Mouse (Mus musculus): ENCODE data around the gene Olfr51. TPM values are rescaled to one million over a fixed set of nuclear protein-coding genes. Genes with fewer than 3 reads are reported as not detected.
"Not testable (repeated sequence)": the region's sequence is repeated elsewhere in the genome, so short reads cannot be mapped to it uniquely, and the experiment has no call there.

The Olfr51 gene
- polyA plus RNA-seq, 1 experiment from 2014 or later: not detected

GRCm38 (mm10) chr11:51016341-51016740 lies 12.9 kb downstream of the Olfr51 start:
- H3K4me1 ChIP-seq (ENCODE audit: control insufficient read depth, insufficient read depth, low read length): no peaks in the 10 kb centered on the region

GRCm38 (mm10) chr11:51026811-51027210 lies 23.4 kb downstream of the Olfr51 start:
- not testable (repeated sequence) for H3K36me3 ChIP-seq (replicated peaks; ENCODE audit: control insufficient read depth, insufficient read depth, low read depth, low read length); H3K4me3 ChIP-seq (ENCODE audit: low read depth, low read length); H3K9ac ChIP-seq (replicated peaks; ENCODE audit: low read length); H3K27me3 ChIP-seq (ENCODE audit: control insufficient read depth, insufficient read depth, low read length); H3K4me2 ChIP-seq (ENCODE audit: low read depth, low read length); H3K4me1 ChIP-seq (ENCODE audit: control insufficient read depth, insufficient read depth, low read length); H3K9me3 ChIP-seq (replicated peaks; ENCODE audit: control insufficient read depth, low read length); H3K27ac ChIP-seq (replicated peaks; ENCODE audit: low read depth, low read length); DNase-seq (ENCODE audit: low spot score); ATAC-seq (replicated peaks; ENCODE audit: insufficient number of reproducible peaks, low FRiP score, low TSS enrichment, low read depth)
- 92% methylated on average over 10 of the region's 11 CpGs for WGBS

More at GRCm38 (mm10) chr11:51016341-51016740, 12.9 kb downstream of the Olfr51 start:
- DNase-seq (ENCODE audit: low spot score): no peak
- H3K4me3 ChIP-seq (ENCODE audit: low read depth, low read length): no peak overlapping the region
- H3K36me3 ChIP-seq (replicated peaks; ENCODE audit: control insufficient read depth, insufficient read depth, low read depth, low read length): no peaks in the 10 kb centered on the region
- H3K9ac ChIP-seq (replicated peaks; ENCODE audit: low read length): no peak overlapping the region
- ATAC-seq (replicated peaks; ENCODE audit: insufficient number of reproducible peaks, low FRiP score, low TSS enrichment, low read depth): no peak
- no peak overlapping the region for H3K4me2 ChIP-seq (ENCODE audit: low read depth, low read length)
- H3K9me3 ChIP-seq (replicated peaks; ENCODE audit: control insufficient read depth, low read length): no peaks in the 10 kb centered on the region
- H3K27ac ChIP-seq (replicated peaks; ENCODE audit: low read depth, low read length): no peak overlapping the region
- no peaks in the 10 kb centered on the region for H3K27me3 ChIP-seq (ENCODE audit: control insufficient read depth, insufficient read depth, low read length)
- WGBS: 56% methylated on average over 2 of the region's 2 CpGs

DNA sequence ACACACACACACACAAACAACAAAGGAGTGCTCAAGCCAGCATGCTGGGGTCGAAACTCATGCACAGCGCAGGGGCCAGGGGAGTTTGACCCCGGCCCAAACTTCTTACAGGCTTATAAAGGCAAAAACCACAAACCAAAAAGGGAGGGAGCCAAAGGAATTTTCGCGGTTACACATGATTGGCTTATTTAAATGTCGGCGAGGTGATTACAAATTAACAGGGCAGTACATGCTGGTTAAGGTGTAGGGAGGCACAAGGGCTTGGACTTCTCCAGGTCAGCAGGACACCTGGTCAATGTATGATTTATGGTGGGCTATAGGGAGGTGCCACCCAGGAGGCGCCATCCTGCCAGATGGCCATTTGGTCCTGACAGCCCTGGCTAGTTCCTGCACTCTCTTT lies 26.0 kb downstream of the Olfr51 start:
- not testable (repeated sequence) for DNase-seq (ENCODE audit: low spot score); H3K9me3 ChIP-seq (replicated peaks; ENCODE audit: control insufficient read depth, low read length); H3K9ac ChIP-seq (replicated peaks; ENCODE audit: low read length); H3K36me3 ChIP-seq (replicated peaks; ENCODE audit: control insufficient read depth, insufficient read depth, low read depth, low read length); H3K4me3 ChIP-seq (ENCODE audit: low read depth, low read length); H3K4me2 ChIP-seq (ENCODE audit: low read depth, low read length); ATAC-seq (replicated peaks; ENCODE audit: insufficient number of reproducible peaks, low FRiP score, low TSS enrichment, low read depth); H3K4me1 ChIP-seq (ENCODE audit: control insufficient read depth, insufficient read depth, low read length); H3K27me3 ChIP-seq (ENCODE audit: control insufficient read depth, insufficient read depth, low read length); H3K27ac ChIP-seq (replicated peaks; ENCODE audit: low read depth, low read length)
- WGBS: 70% methylated on average over 8 of the region's 8 CpGs

- Histone ChIP-seq H3K27me3 (ENCODE audit: control insufficient read depth, insufficient read depth, low read length) (no peaks in the 10 kb centered on the region), H3K27ac (replicated peaks; ENCODE audit: low read depth, low read length) (no peak overlapping the region), H3K36me3 (replicated peaks; ENCODE audit: control insufficient read depth, insufficient read depth, low read depth, low read length) (no peaks in the 10 kb centered on the region), H3K9me3 (replicated peaks; ENCODE audit: control insufficient read depth, low read length) (no peaks in the 10 kb centered on the region), H3K4me3 (ENCODE audit: low read depth, low read length) (no peak overlapping the region), H3K4me2 (ENCODE audit: low read depth, low read length) (no peak overlapping the region), H3K9ac (replicated peaks; ENCODE audit: low read length) (no peak overlapping the region), H3K4me1 (ENCODE audit: control insufficient read depth, insufficient read depth, low read length) (no peaks in the 10 kb centered on the region)
- DNase-seq (ENCODE audit: low spot score) (no peak), ATAC-seq (replicated peaks; ENCODE audit: insufficient number of reproducible peaks, low FRiP score, low TSS enrichment, low read depth) (no peak)
- 80% methylated on average over 2 of the region's 2 CpGs for WGBS
Measured at GRCm38 (mm10) chr11:51030225-51030624, 26.8 kb downstream of the Olfr51 start.

- H3K27me3 ChIP-seq (ENCODE audit: control insufficient read depth, insufficient read depth, low read length): no peaks in the 10 kb centered on the region
- no peaks in the 10 kb centered on the region for H3K36me3 ChIP-seq (replicated peaks; ENCODE audit: control insufficient read depth, insufficient read depth, low read depth, low read length)
- H3K4me1 ChIP-seq (ENCODE audit: control insufficient read depth, insufficient read depth, low read length): no peaks in the 10 kb centered on the region
- 14% methylated on average over 1 of the region's 1 CpGs for WGBS
- H3K4me3 ChIP-seq (ENCODE audit: low read depth, low read length): no peak overlapping the region
- DNase-seq (ENCODE audit: low spot score) (peak; percentile 78), ATAC-seq (replicated peaks; ENCODE audit: insufficient number of reproducible peaks, low FRiP score, low TSS enrichment, low read depth) (no peak)
- H3K27ac ChIP-seq (replicated peaks; ENCODE audit: low read depth, low read length): no peak overlapping the region
- no peaks in the 10 kb centered on the region for H3K9me3 ChIP-seq (replicated peaks; ENCODE audit: control insufficient read depth, low read length)
- H3K9ac ChIP-seq (replicated peaks; ENCODE audit: low read length): no peak overlapping the region
- H3K4me2 ChIP-seq (ENCODE audit: low read depth, low read length): no peak overlapping the region
Measured at GRCm38 (mm10) chr11:51032851-51033250, 29.5 kb downstream of the Olfr51 start.

DNA sequence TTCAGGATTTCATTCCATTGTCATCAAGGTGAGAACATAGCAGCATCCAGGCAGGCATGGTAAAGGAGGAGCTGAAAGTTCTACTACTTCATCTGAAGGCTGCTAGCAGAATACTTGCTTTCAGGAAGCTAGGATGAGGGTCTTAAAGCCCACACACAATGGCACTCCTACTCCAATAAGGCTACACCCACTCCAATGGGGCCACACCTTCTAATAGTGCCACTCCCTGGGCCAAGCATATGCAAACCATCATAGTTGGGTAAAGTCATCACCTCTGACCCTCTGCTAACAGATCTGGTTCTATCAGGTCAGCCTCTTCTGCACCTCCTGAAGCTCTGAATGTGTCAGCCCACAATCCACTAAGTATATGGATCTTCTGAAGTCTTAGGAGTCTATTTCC lies 30.7 kb downstream of the Olfr51 start:
- H3K9ac ChIP-seq (replicated peaks; ENCODE audit: low read length); H3K9me3 ChIP-seq (replicated peaks; ENCODE audit: control insufficient read depth, low read length); H3K4me2 ChIP-seq (ENCODE audit: low read depth, low read length); ATAC-seq (replicated peaks; ENCODE audit: insufficient number of reproducible peaks, low FRiP score, low TSS enrichment, low read depth); H3K4me1 ChIP-seq (ENCODE audit: control insufficient read depth, insufficient read depth, low read length); H3K27me3 ChIP-seq (ENCODE audit: control insufficient read depth, insufficient read depth, low read length); H3K27ac ChIP-seq (replicated peaks; ENCODE audit: low read depth, low read length); DNase-seq (ENCODE audit: low spot score); H3K36me3 ChIP-seq (replicated peaks; ENCODE audit: control insufficient read depth, insufficient read depth, low read depth, low read length); H3K4me3 ChIP-seq (ENCODE audit: low read depth, low read length): not testable (repeated sequence)

GRCm38 (mm10) chr11:51035951-51036350 lies 32.6 kb downstream of the Olfr51 start:
- no peak overlapping the region for H3K27ac ChIP-seq (replicated peaks; ENCODE audit: low read depth, low read length)
- H3K36me3 ChIP-seq (replicated peaks; ENCODE audit: control insufficient read depth, insufficient read depth, low read depth, low read length): no peaks in the 10 kb centered on the region
- no peak for DNase-seq (ENCODE audit: low spot score)
- no peaks in the 10 kb centered on the region for H3K9me3 ChIP-seq (replicated peaks; ENCODE audit: control insufficient read depth, low read length)
- H3K4me2 ChIP-seq (ENCODE audit: low read depth, low read length): no peak overlapping the region
- H3K4me1 ChIP-seq (ENCODE audit: control insufficient read depth, insufficient read depth, low read length): no peaks in the 10 kb centered on the region
- no peak for ATAC-seq (replicated peaks; ENCODE audit: insufficient number of reproducible peaks, low FRiP score, low TSS enrichment, low read depth)
- no peaks in the 10 kb centered on the region for H3K27me3 ChIP-seq (ENCODE audit: control insufficient read depth, insufficient read depth, low read length)
- H3K9ac ChIP-seq (replicated peaks; ENCODE audit: low read length): no peak overlapping the region
- no peak overlapping the region for H3K4me3 ChIP-seq (ENCODE audit: low read depth, low read length)
- WGBS: 84% methylated on average over 2 of the region's 2 CpGs

DNA sequence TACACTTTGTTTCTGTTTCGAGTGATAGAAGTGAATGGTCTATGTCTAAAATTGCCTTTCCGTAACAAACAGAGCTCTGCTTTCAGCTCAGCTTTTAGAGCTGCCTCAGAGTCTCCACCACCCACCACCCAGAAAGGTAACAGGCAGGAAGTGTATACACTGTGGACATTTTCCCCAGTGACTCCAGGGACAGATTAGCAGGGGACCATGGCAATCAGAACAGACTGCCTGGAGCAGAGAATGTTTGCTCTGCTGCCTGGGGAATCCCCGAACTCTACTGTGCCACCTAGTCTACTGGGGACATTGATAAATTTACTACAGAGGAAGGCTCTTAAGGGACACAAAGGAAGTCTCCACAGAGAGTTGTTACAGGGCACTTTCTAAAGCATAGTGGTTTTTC lies 41.4 kb downstream of the Olfr51 start:
- not testable (repeated sequence) for H3K36me3 ChIP-seq (replicated peaks; ENCODE audit: control insufficient read depth, insufficient read depth, low read depth, low read length); H3K4me3 ChIP-seq (ENCODE audit: low read depth, low read length); H3K27ac ChIP-seq (replicated peaks; ENCODE audit: low read depth, low read length); DNase-seq (ENCODE audit: low spot score); H3K4me2 ChIP-seq (ENCODE audit: low read depth, low read length); H3K9me3 ChIP-seq (replicated peaks; ENCODE audit: control insufficient read depth, low read length); ATAC-seq (replicated peaks; ENCODE audit: insufficient number of reproducible peaks, low FRiP score, low TSS enrichment, low read depth); H3K9ac ChIP-seq (replicated peaks; ENCODE audit: low read length); H3K4me1 ChIP-seq (ENCODE audit: control insufficient read depth, insufficient read depth, low read length); H3K27me3 ChIP-seq (ENCODE audit: control insufficient read depth, insufficient read depth, low read length)
- 73% methylated on average over 3 of the region's 3 CpGs for WGBS

All from embryonic facial prominence, embryonic 11.5 days (tissue).